Mouse (Mus musculus) right cerebral cortex, adult 2 months (tissue): Measurements from ENCODE around the gene Dnaaf3.
A peak's percentile ranks its signal among the peaks of the same experiment; 100 is the strongest.
"Not testable (repeated sequence)": the region's sequence is repeated elsewhere in the genome, so short reads cannot be mapped to it uniquely, and the experiment has no call there.

Source experiments
- DNase-seq, 2 experiments: peaks; one replicate each; pipeline ENCODE4 v3.0.0; 2021 to 2022; ENCODE audit warnings: low spot score in 2 of 2

The Dnaaf3 gene

DNA sequence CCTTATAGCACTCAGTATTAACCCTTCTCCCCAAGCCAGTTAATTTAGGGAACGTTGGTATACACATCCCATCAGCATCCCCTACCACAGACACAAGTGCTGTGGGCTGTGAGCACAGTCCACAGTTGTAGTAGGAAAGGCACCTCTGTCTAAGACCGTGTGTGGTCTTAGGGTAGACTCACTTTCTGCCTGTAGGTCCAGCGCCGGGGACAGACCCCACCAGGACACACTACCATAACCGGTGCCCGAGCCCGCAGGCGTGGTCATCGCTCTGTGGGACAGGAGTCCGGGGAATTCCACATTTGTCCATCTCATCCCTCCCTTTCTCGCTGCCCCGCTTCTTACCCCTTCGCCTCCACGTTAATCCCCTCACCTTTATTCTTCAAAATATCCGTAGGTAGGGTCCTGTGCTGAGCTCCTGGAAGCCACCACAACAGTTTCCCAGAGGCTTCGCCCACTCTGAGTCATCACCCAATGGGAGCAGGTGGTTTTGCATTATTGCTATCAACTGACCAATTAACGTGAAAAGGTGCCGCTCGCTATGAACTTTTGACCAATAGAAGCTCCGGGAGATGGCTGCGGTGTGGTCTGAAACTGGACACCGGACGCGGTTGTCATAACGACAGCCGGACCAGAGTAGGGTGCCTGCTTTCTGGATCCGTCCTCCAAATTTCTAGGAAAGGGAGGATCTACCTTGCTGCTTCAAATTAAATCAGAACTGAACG lies at the start of gene Dnaaf3:
Gene Dnaaf3, minus strand, starts transcription at position 449 of the 725 bp plus-strand sequence.
- DNase-seq: no peak

GRCm38 (mm10) chr7:4581481-4581880 lies 49.2 kb upstream of the Dnaaf3 start:
- not testable (repeated sequence) for DNase-seq

- DNase-seq: not testable (repeated sequence)
Observed at GRCm38 (mm10) chr7:4572361-4572760, 40.1 kb upstream of the Dnaaf3 start.

- no peak for DNase-seq
Observed at GRCm38 (mm10) chr7:4562660-4563059, 30.4 kb upstream of the Dnaaf3 start.

DNA sequence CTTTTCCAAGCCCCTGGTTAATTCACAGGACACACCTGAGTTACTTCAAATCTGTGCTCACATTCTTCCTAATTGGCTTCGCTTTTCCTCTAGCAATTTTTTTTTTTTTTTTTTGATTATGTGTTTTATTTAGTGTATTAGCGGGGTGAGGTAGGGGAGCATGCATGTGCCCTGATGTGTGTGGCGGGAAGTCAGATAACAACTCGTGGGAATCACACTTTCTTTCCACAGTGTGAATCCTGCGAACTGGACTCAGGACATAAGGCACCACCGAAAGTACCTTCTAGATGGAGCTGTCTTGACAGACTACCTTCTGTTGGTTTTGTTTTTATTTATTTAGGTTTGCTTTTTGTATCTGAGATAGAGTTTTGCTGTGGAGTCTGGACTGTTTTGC lies 24.9 kb upstream of the Dnaaf3 start:
- no peak for DNase-seq

DNA sequence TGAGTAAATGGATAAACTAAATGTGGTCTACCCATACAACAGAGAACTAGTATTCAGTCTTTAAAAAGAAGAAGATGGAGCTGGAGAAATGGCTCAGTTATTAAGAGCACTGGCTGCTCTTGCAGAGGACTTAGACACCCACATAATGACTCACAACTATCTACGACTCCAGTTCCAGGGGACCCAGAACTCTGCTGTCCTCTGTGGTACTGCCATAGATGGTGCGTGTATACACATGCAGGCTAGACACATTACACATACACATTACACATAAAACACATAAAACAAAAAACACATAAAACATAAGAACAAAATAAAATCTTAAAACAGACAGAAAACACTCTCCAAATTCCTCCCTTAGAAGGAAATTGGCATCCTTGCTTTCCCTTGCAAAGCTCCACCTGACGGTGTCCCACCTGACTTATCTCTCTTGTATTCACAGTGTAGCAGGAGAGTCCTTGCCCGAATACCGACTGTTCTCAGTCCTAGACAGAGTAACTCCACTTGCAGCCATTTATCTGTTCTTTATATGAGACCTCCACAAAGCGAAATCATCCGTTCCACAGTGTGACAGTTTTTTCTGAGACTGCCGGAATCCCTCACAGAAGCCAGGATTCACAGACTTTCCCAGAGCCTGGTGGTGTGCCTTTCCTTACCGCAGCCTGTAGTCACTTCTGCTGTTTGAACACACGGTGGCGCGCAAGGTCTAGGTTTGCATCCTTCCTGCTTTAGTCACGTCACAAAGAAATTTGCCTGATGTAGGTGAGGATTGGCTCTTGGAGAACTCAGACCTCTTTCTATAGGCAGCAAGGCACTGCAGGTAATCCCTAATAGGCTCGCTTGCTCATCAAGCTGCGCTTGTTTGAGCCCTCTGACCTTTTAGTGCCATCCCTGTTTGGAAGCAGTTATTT lies 24.3 kb upstream of the Dnaaf3 start:
- peak; percentile 82 to 85 for DNase-seq

DNA sequence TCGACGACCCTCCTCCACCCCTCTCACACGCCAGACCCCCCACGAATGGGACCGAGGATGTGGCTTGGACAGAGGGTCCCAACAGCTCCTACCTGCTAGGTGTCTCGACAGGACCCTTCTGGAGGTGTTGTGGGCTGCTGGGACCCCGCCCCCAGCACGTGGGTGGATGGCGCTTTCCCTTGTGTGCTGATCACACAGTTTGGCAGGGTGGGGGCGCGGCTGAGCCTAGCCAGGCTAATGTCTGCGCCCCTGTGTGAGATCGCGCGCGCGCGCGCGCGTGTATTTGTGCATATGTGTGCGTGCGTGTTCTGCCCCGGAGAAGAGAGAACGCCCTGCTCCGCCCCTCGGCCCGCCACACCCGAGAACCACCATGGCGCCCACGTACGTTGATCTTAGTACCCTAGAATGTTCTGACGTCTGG lies 15.0 kb upstream of the Dnaaf3 start, which contains the start of gene Syt5:
Gene Syt5, minus strand, starts transcription at position 321 of the 421 bp plus-strand sequence.
- peak; percentile 72 to 79 for DNase-seq

DNA sequence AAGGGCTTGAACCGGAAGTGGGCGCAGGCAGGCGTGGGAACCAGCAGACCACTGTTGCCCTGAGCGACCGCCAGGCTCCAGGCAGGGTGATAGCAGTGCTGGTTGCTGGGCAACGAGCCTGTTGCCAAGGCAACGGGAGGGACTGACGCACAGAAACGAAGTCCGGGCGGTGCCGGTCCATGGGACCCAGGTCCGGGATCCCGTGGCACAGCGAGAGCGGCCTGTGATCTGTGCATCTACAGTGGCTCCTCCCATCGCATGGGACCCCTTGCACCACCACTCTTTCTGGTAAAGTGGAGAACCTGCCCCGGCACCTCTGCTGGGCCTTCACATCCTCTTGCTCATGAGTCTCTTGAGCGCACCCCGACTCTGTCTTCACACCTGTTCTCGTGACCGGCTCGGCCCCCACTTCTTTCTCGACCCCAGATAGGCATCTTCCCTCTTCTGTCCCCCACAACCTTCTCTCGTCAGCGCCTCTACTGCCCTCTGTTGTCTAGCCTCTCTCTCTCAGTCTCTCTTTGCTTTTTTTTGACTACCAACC lies 14.4 kb upstream of the Dnaaf3 start:
- peak; percentile 96 to 98 for DNase-seq

DNA sequence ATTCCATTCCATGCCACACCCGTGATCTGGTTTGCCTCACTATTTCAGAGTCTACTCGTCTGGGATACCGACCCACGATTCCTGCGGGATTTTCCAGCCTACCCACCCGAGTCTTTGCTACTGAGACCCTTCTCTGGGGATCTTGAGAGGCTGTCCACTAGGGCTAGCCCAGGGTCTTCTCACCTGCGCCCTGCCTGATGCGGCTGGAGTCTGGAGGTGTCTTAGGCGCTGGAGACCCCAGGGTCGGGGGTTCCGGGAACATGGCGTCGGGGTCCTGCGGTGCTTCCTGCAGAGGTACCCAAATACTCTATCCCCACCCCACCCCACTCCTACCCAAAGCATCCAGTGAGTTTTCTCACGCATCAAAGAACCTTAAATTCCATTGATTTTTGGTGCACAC lies 13.8 kb upstream of the Dnaaf3 start:
- DNase-seq: no peak

DNA sequence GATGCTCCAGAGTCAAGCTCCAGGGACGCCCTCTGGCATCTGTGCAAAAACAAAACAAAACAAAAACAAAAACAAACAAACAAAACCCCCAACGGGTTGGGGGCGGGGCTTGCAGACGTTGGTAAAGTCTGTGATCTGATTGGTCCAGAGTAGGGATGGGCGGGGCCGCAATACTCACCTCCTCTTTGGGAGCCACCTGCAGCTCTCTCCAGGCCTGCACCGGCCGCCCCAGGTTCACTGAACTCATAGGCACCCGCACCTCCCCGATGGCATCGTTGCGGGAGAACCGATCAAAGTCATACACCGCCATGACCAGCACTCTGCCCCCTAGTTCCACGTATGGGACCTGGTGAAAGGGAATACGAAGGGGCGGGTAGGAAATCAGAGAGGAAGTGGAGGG lies 9.8 kb upstream of the Dnaaf3 start:
- no peak for DNase-seq

- no peak for DNase-seq
Observed at GRCm38 (mm10) chr7:4541344-4541743, 9.1 kb upstream of the Dnaaf3 start.

DNA sequence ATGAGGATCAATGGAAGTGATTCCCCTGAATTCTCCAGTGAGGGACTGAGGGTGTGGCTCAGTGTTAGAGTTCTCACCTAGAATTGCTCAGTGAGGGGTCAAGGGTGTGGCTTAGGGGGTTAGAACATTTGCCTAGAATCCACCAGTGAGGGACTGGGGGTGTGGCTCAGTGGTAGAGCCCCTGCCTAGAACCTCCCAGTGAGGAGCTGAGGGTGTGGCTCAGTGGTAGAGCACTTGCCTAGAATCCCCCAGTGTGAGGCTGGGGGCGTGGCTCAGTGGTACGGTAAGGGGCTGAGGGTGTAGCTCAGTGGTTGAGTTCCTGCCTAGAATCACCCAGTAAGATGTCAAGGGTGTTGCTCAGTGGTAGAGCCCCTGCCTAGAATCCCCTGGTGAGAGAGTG lies 6.8 kb upstream of the Dnaaf3 start:
- DNase-seq: no peak

DNA sequence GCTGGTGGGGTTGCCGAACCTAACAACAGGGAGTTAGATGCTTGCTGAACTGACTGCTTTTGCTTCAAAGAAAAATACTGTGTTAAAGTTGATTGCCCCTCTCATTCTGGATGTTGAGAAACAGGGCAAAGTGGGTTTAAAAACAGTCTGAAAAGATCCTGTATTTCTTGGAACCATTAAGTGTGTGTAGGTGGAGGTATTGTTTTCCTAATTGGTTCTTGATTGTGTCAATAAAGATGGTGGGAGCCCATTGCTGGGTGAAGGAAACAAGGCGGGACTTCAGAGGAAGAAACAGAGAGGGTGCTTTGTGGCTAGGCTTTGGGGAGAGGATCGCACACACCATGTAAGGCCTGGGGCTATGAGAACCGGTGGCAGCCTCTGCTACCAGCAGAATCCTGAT lies 4.9 kb upstream of the Dnaaf3 start:
- no peak for DNase-seq

GRCm38 (mm10) chr7:4536369-4536768 lies 4.1 kb upstream of the Dnaaf3 start:
- no peak for DNase-seq

- not testable (repeated sequence) for DNase-seq
Observed at GRCm38 (mm10) chr7:4530166-4530565, 2.1 kb downstream of the Dnaaf3 start.

DNA sequence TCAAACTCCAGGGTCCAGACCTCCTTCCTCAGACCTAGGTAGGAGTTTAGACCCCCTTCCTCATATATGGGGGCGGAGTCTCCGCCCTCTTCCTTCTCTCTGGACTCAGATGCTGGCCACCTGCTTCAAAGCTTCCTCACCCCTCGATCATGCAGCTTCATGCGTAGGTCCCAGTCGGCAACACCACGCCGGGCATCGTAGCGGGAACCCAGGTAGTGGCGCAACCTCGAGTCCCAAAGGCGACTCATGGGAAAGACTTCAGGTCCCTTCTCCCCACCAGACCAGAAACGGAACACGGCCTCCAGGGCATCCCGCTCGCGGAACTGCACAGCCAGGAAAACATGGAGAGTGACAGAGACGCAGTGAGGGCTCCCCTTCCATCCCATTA lies 5.0 kb downstream of the Dnaaf3 start:
- DNase-seq: no peak

DNA sequence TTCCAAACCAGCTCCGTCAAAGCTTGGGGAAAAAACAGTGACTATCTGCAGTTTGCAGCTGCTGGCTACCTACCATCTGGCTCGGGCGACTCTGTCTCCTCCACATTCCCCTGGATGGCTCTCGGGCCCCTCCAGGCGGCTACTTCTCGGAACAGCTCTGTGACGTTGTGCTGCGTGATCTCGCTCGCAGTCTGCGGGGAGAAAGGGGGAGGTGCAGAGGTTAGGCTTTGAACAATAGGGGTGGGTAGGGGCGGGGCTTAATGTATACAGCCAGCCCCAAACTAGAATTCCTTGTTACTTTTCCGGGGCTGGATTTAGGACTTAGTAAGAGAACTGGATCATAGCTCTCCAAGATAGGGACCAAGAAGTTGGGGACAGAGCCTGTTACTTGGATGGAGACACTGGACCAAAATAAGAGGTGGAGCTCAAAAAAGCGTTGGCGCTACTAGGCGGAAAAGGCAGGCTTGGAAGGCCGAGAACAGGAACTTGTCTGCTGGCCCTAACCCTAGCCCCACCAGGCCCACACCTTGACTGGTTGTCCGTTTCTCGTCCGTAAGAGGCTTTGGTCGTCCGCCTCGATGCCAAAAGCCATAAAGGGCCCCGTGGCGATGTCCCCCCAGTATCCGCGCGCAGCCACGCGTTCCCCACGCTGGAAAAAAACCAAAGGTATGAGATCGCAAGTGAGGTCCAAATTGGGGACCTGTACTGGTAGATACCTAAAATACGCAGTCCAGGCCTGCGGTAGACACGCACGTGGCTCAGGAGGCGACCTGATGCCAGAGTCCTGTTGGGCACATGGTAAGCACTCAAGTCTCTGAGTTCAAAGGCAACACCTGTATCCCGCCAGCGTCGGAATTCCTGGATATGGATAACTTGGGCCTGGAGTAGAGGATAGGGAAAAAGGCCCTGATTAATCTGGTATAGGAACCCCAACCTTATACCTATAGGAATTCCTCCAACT lies 5.6 kb downstream of the Dnaaf3 start:
- peak; percentile 67 to 75 for DNase-seq

DNA sequence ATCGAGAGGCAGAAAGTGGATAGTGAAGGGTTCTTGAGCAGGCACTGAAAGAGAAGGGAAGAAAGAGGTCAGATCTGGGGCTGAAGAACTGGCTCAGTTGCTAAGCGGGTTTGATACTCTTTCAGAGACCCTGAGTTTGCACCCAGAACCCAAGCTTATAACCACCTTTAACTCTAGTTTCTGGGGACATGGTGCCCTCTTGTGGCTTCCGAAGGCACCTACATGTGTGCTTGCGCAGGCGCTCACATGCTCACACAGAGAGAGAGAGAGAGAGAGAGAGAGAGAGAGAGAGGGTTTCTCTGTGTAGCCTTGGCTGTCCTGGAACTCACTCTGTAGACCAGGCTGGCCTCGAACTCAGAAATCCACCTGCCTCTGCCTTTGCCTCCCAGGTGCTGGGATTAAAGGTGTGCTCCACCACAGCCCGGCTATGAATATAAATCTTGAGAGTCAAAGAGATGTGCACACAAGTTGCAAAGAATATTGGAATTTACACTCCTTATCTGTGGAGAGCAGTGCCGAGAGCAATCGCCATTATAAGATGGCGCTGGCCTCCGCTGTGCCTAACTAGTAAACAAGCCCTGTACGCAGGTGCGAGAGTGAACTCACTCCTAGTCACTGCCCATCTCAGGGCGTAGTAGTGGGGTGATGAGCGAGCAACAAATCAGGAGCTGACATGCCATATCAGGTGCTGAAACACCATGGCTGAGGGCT lies 7.9 kb downstream of the Dnaaf3 start, which contains the start of gene Tnni3:
Gene Tnni3, minus strand, starts transcription at position 18 of the 711 bp plus-strand sequence.
- DNase-seq: peak; percentile 43 to 51

DNA sequence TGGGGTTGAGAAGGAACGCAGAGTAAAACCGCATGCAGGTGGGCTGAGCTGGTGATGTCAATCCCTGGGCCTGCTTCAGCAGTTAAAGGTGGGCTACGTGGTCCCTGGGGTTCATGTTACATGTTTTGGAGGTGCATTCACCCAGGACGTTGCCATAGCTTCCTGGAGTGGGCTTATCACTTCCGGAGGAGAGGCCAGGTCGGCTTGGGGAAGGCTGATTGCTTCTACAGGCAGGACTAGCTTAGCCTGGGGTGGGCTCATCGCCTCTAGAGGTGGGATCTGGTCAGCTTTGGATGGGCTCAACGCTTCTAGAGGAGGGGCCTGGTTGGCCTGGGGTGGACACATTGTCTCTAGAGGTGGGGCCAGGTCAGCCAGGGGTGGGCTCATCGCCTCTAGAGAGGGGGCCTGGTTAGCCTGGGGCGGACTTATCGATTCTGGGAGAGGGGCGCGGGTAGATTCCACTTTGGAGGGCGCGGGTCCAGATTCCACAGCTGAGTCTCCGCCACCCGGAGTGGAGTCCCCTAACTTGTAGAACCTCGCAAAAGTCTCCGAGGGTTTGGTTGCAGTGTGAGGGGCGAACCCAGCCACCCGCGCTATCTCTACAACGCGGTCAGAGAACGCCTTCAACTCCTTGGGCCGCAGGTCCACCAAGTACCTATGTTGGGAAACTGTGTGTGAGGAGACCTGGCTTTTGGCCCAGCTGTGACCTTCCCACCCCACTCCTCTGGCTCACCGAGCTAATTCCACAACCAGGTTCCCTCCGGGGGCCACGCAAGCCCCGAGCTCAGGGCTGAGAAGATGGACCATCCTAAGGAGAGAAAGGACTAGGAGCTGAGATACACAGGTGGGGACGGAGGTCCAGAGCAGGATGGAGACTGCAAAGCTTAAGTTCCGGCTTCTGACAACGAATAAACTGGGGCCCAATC lies 8.8 kb downstream of the Dnaaf3 start:
- DNase-seq: no peak
